Mouse (Mus musculus): ENCODE data around the gene Actr2.
"Not testable (repeated sequence)": the region's sequence is repeated elsewhere in the genome, so short reads cannot be mapped to it uniquely, and the experiment has no call there.

Actr2 gene

DNA sequence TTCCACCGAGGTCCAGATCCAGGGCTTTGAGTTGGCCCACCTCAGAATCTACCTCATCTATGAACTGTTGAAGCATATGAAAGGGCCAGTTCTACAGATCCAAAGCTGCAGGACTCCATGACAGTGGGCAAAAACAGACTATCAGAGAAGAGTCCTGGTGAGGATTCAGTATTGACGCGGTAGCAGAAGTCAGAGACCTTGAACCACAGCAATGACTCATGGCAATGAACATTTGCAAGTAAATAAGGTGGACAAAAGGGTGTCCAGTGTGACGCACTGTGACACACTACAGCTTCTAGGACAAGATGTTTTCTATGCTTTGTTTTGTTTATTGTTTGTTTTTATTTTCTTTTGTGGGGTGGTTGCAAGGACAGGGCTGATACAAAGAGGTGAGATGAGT is 4.0 kb upstream of the Actr2 start:
- no peak for DNase-seq (ENCODE audit: low spot score in 2 of 2)

DNA sequence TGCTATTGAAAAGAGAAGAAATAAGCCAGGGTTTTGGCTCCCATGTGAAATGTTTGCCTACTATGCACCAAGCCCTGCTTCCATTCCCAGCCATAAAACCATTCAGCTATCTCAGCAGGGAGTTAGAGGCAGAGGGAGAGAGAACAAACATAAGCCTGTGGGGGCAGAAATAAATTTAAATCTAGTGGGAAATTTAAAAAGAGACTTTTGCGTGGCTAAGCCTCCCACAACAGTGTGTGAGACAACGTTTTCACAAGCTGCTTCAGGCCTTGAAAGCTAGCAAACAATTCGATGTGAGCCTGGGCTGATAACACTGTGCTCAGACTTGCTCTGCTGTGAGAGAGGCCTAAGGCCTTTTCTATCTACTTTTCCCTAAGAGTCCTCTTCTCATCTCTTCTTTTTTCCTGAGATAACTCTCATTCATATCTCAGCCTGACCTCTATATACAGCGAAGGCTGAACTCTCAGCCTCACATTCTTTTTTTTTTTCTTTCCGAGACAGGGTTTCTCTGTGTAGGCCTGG is 3.4 kb upstream of the Actr2 start:
- no peak for DNase-seq (ENCODE audit: low spot score in 2 of 2)

DNA sequence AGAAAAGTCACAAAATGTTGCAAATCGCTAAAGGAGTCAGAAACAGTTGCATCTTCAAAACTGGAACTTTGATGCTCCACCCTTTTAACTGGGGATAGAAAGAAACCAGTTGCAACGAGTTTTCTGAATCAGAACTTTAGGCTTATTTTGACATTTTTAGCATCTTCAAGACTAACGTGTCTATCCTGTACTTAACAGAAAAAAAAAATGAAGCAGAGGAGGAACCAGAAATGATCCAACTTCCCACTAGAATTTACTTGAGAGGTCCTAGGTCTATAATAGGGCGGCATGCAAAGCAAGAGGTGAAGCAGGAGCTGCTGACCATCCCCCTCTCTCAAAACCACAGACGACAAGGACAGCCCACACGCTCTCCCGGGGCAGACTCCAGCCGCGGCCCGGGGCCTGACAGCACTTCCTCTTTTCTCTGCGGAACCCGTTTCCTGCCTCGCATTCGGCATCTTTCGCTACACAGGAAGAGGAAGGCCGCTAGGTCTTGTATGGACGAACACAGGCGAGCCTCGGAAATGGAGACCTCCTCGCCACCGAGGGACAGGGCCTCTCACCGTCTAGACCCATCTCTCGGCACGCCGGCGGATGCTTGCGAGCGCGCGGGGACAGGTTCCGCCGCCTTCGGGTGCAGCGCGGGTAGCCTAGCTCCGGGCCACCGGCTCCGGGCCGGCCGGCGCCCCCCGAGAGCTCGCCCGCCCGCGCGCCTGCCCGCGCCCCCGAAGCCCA is 540 bp downstream of the Actr2 start:
- peak; percentile 39 to 56 for DNase-seq (ENCODE audit: low spot score in 2 of 2)

DNA sequence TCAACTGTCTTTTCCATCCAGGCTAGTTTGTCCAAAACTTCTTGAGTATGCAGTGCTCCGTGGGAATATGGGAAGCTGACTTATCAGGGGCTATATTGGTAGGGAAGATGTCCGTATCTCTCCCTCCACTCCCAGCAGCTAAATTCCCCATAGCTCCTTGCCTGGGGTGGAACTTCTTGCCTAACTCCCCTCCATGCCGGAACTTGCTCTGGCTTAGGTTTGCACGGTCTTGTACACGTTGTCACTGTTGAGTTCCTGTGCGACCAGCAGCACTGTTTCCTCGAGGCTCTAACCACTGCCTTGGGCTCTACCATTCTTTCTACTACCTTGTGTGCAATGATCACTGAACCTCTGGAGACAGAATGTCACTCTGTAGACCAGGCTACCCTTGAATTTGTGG is 4.6 kb downstream of the Actr2 start:
- no peak for DNase-seq (ENCODE audit: low spot score in 2 of 2)

DNA sequence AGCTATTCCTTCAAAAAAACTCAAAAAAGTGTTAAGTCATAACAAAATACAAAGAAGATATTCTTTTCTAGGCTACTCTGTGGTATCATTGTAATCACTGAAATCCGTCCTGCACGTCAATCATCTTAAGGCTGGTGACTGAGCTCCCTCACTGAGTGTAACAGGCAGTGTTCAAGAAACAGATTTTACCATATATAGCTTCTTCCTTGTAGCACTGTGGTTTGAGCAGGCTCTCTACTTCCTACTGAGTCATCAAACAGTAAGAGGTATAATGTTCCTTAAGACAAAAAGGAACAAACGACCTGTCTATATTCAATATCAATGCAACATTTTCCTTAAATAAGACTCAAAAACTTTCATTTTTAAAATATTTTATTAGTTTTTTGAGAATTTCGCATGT is 5.0 kb downstream of the Actr2 start:
- no peak for DNase-seq (ENCODE audit: low spot score in 2 of 2)

DNA sequence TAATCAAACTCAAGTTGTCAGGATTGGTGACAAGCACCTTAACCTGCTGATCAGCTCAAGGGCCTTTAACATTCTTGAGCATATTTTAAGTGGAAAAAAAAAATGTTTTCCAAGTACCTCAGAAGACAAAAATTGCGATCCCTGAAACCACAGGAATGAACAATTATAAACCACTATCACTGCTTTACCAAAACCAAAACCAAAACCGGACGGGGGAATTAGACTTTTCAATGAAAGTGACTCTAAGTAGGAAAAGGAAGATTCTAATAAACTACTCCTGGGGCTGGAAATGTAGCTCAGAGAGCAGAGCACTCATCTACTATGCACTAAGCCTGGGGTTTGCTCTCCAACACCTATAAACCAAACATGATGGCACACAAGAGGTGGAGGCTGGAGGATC is 5.8 kb downstream of the Actr2 start:
- no peak for DNase-seq (ENCODE audit: low spot score in 2 of 2)

DNA sequence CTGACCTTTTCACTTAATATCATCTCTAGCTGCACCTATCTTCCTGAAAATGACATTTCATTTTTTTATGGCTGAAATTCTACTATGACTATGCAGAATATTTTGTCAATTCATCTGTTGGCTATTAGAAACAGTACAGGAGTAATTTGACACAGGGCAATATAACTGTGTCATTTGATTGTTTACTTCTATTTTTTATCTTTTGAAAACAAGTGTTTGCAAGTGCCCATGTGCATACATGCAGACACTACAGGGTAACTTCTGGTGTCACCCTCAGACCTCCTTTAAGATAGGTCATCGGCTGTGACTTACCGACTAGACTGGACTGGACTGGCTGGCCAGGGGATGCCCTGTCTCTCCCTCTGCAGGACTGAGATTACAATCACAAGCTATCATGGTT is 8.8 kb downstream of the Actr2 start:
- no peak for DNase-seq (ENCODE audit: low spot score in 2 of 2)

DNA sequence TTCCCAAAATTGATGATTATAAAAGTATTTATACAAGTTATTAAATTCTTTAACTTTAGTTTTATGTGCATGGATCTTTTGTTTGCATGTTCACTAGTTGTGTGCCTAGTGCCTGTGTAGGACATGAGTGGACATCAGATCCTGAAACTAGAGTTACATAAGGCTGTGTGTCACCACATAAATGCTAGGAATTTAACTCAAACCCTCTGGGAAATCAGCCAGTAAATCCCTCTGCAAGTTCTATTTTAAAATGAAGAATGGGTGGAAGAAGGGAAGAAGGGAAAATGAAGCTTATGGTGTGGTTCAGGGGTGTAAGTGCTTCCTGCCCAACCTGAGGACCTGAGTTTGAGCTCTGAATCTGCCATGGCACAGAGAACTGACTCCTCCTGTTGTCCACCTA is 26.4 kb downstream of the Actr2 start:
- DNase-seq (ENCODE audit: low spot score in 2 of 2): no peak

DNA sequence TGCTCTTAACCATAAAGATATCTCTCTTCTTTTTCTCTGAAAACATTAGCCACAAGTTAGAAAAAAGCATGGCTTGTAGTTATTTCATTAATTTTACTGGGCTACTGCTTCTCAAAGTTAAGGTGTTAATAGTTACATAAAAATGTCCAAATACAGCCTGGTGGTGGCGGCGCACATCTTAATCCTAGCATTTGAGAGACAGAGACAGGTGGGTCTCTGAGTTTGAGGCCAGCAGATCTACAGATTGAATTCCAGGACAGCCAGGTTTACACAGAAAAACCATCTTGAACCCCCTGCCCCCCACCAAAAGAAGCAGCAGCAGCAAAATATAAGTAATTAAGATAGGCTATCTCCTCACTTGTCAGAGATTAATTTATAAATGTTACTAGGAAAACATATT is 27.1 kb downstream of the Actr2 start:
- DNase-seq (ENCODE audit: low spot score in 2 of 2): no peak

DNA sequence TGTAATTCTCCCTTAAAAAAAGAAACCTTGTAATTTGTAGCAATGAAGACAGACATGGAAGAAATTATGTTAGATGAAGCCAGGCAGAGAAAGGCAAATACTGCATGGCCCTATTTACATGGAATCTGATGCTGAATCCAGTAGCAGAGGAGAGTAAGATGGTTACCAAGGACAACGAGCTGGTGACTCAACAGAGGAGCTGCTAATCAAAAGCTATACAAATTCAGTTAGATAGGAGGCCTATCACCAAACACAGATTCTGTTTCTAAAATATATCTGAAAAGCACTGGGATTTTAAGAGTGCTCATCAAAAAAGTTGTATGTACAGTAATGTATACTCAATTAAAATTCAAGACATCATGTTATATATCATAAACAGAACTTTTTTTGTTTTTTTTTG is 37.3 kb downstream of the Actr2 start:
- DNase-seq (ENCODE audit: low spot score in 2 of 2): no peak

DNA sequence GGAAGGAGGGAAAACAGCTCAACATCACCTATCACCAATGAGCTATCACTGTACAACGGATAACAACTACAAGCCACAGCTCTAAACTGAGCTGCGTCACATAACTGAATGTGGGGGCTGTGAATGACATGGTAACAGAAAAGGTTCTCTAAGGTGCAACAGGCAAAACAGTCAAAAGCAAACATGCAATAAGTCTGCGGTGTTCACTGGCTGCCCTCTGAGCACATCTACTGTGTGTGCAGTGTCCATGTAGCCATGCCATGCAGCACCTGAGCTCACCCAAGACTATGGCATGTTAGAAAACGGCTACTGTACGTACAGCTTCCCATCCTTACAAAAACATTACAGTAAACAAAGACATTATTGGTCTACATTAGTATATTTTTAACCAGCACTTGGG is 39.9 kb downstream of the Actr2 start:
- no peak for DNase-seq (ENCODE audit: low spot score in 2 of 2)

DNA sequence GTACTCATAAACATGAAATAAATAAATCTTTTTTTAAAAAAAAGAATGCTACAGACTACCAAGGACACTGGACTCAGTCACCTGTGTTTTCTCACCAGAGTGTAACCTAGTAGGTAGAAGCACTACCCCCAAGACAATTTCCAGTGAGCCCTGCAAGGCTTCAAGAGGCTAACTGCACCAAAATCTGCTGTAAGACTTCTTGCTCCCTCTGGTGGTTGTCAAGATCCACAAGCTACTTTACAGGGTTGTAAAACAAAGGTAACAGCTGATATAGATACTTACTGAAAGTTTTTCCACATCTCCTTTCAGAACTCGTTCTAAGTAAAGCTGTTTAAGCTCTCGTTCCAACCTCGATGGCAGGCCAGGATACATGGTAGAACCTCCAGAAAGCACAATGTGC is 40.5 kb downstream of the Actr2 start:
- no peak for DNase-seq (ENCODE audit: low spot score in 2 of 2)

DNA sequence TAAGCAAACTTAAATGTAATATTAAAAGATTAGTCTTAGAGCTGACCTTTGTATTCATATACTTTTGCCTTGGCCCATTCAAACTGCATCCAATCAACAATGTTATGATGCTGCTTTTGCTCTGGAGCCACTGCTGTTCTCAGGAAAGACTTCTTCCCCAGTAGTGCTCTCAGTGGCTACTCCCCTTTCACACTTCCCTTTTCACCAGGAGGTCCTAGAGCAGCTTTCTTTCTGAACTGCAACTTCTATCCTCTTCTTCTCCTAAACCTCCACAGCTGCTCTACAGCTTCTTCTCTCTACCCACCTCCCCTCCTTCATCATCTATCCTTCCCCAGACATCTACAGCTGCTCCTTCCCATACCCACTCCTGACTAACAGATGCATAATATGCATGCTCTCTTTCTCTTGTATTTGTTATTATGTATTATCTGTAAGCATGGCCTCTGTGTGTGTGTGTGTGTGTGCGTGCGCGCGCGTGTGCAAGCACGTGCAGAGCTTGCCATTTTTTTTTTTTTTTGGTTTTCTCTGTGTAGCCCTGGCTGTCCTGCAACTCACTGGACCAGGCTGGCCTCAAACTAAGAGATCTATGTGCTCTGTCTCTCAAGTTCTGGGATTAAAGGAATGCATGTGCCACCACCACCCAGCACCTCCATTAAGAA is 44.2 kb downstream of the Actr2 start:
- no peak for DNase-seq (ENCODE audit: low spot score in 2 of 2)

DNA sequence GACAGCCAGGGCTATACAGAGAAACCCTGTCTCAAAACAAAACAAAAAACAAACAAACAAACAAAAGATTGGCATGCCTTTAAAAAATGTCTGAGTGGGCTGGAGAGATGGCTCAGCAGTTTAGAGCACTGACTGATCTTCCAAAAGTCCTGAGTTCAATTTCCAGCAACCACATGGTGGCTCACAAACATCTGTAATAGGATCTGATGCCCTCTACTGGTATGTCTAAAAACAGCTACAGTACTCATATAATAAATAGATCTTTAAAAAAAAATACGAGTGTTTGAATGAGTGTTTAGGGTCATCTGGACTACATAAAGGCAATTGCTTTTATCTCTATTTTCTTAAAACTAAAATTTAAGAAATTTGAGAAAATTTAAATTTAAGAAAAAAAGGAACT is 45.2 kb downstream of the Actr2 start:
- DNase-seq (ENCODE audit: low spot score in 2 of 2): no peak

DNA sequence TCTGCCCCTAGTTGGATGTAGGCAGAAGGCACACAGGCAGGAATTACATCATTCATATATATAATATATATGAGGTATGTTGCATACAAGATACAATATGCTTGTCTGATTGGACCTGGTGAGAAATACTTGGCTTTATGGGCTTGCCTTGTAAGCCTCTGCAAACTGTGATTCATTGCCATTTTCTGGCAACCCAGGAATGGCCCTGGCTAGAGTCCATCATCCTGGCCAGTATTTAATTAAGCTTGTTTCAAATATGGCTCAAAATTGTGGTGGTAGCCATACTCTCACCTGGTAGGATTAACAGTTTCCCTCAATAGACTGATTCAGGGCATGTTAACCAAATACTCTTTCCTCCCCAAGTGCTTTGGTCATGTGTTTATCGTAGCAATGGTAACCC is 46.6 kb downstream of the Actr2 start:
- DNase-seq (ENCODE audit: low spot score in 2 of 2): no peak

DNA sequence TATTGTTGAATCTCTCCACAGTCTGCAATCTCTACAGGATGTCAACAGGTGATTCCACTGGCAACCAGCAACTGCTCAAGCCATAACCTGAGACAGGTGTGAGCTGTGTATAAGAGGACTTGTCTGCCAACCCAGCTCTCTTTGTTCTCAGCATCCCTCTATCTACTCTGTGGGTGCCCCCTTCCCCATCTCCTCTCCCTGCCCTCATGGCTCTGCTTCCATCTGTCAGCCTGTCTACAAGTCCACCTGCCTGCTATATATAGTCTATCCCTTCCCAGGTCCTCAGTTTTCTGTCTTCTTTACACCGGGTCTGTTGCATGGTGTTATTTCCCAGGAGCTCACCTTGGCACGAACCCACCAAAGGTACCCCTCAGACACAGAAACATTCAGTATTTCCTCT is 47.8 kb downstream of the Actr2 start:
- DNase-seq (ENCODE audit: low spot score in 2 of 2): no peak

DNA sequence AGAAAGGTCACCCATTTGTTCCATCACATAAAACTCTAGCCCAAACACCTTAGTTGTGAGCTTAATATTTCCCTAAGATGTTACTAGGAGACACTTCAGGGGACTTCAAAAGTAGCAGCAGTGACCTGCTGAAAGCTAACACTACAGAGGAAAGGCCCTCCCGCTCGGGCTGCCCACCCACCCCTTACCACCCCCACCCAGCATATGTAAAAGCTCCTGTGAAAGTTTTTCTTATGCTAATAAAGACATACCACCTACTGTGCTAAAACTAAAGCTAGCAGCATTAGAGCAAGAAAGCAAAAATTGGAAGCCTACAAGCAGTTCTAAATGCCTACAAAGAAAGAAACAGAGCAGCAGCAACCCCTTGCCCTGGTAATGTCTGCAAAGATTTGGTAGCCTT is 48.6 kb downstream of the Actr2 start:
- DNase-seq (ENCODE audit: low spot score in 2 of 2): not testable (repeated sequence)

DNA sequence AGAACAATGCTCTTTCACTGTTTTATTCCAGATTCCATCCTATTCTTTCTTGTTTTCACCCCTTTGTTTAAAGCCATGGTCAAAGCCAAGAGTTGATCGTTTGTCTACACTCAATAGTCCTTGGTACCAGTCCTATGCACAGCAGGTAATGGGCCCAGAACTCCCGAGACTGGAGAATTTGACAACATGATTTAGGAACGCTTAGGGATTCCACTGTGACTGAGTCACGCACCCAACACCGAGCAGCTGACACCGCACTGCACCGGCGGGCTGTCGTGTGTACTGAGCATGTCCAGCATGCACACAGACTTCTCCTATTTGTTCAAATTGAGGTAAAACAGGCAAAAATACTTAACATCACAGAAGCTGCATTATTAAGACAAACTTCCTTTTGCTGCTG is 49.9 kb downstream of the Actr2 start:
- not testable (repeated sequence) for DNase-seq (ENCODE audit: low spot score in 2 of 2)

DNA sequence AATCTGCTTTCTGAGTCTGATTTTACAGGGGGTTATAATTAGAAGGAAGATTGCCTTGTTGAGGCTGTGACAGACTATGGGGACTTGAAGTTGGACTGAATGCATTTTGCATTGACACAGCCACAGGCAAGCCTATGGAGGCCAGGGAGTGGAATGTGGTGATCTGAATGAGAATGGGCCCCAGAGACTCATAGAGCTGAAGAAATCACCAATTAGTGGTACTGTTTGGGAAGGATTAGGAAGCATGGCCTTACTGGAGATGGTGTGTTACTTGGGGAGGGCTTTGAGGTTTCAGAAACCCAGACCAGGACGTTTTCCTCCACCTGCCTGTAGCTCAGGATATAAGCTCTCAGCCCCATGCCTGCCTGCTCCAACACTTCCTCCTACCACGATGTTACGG is 53.0 kb downstream of the Actr2 start:
- DNase-seq (ENCODE audit: low spot score in 2 of 2): no peak

DNA sequence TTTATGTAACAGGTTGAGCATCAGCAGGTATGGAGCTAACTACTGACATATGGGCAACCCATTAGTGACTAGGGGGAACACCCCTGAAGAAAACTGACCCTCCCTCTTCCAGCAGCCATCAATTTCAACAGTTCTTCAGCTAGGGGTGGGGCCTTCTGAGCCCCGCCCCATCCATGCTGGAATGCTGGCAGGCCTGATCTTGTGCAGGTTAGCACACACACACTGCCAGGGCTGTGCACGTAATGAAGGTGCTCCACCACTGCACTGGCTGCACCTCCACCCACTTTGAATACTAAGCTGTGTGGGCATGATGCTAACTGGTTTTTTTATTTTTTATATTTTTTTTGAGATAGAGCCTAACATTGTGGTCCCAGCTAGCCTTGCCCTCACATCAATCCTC is 55.3 kb downstream of the Actr2 start:
- DNase-seq (ENCODE audit: low spot score in 2 of 2): no peak

DNA sequence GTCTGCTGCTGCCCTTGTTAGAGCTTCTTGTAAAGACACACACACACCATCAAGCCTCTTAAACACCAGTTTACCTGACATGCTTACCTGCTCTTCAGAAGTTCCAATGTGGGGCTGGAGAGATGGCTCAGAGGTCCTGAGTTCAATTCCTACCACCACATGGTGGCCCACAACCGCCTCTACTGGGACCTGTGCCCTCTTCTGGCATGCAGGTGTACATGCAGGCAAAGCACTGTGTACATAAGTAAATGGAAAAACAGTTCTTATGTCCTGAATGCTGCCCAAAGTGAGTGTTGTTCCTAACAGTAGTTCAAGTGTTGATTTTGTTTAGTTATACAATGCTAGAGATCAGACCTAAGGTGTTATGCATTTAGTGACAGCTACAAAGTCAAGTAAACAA is 56.5 kb downstream of the Actr2 start:
- no peak for DNase-seq (ENCODE audit: low spot score in 2 of 2)

DNA sequence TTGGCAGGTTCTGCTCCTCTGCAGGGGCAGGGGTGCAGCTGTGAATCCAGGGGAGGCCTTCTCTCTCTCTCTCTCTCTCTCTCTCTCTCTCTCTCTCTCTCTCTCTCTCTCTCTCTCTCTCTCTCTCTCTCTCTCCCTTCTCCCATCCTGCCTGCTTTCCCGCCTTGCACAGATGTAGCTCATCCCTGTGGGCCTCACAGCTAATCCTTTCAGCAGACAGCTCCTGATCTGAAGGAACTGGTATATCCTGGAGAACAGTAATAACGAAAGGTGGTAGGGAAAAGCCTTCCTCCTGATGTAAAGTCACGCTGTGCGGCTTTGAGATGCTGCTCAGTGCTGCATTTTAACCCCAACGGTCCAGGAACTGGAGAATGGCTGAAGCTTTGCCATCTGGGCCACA is 58.1 kb downstream of the Actr2 start:
- no peak for DNase-seq (ENCODE audit: low spot score in 2 of 2)

DNA sequence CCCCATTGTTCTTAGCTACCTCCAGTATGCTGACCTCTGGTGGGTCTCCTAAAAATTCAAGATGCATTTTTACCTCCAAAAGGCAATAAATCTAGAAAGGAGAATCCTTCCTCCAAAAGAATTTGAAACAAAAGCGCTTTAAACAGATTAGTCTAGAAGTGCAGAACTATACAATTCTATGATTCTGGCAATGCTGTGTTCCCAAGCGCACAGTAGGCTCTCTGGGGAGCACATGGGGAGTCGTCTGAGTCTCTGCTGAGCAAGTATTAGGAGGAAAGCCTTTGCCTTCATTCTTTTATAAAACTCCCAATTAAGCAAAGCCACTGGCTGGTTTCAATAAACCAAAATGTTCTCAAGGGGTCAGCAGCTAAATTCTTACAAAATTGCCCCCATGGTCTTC is 58.8 kb downstream of the Actr2 start:
- DNase-seq (ENCODE audit: low spot score in 2 of 2): no peak

Data from cerebellum, postnatal 4 days (tissue).